Mouse (Mus musculus): ENCODE measurements around the gene Sprr2h. TPM values are rescaled to one million over a fixed set of nuclear protein-coding genes. Genes with fewer than 3 reads are reported as not detected.

The Sprr2h gene
- polyA plus RNA-seq, 1 experiment, result not detected

- H3K27me3 ChIP-seq (ENCODE audit: control insufficient read depth, insufficient read depth, low read length), result no peaks in the 10 kb centered on the region
- no peaks in the 10 kb centered on the region for H3K4me1 ChIP-seq (ENCODE audit: control insufficient read depth, insufficient read depth, insufficient read length, low read length)
- H3K27ac ChIP-seq (ENCODE audit: insufficient read depth, low read depth, low read length), result no peak overlapping the region
- TF ChIP-seq POLR2A (IDR thresholded peaks at IDR 0.05; ENCODE audit: low read depth, low read length) (no peak), CTCF (IDR thresholded peaks at IDR 0.05; ENCODE audit: extremely low read depth, insufficient read length, insufficient replicate concordance, low read depth, low read length) (no peak)
- no peaks in the 10 kb centered on the region for H3K36me3 ChIP-seq (ENCODE audit: control insufficient read depth, insufficient read depth, low read length)
- whole genome bisulfite sequencing, result 9% methylated on average over 1 of the region's 1 CpGs
- H3K4me3 ChIP-seq (ENCODE audit: low read depth, low read length), result no peak overlapping the region
Observed at GRCm38 (mm10) chr3:92394301-92394700, 8.8 kb downstream of the Sprr2h start.

GRCm38 (mm10) chr3:92407691-92408090, 22.2 kb downstream of the Sprr2h start, which contains the start of gene Sprr2i:
Gene Sprr2i, plus strand, starts transcription at chr3:92407991.
- H3K27ac ChIP-seq (ENCODE audit: insufficient read depth, low read depth, low read length), result no peak within 1 kb of the TSS
- no peaks in the 10 kb centered on the region for H3K36me3 ChIP-seq (ENCODE audit: control insufficient read depth, insufficient read depth, low read length)
- no peaks in the 10 kb centered on the region for H3K27me3 ChIP-seq (ENCODE audit: control insufficient read depth, insufficient read depth, low read length)
- H3K4me3 ChIP-seq (ENCODE audit: low read depth, low read length), result no peak within 1 kb of the TSS
- TF ChIP-seq CTCF (IDR thresholded peaks at IDR 0.05; ENCODE audit: extremely low read depth, insufficient read length, insufficient replicate concordance, low read depth, low read length), result no peak
- TF ChIP-seq POLR2A (IDR thresholded peaks at IDR 0.05; ENCODE audit: low read depth, low read length), result no peak
- WGBS, result 87% methylated on average over 2 of the region's 2 CpGs
- no peaks in the 10 kb centered on the region for H3K4me1 ChIP-seq (ENCODE audit: control insufficient read depth, insufficient read depth, insufficient read length, low read length)

DNA sequence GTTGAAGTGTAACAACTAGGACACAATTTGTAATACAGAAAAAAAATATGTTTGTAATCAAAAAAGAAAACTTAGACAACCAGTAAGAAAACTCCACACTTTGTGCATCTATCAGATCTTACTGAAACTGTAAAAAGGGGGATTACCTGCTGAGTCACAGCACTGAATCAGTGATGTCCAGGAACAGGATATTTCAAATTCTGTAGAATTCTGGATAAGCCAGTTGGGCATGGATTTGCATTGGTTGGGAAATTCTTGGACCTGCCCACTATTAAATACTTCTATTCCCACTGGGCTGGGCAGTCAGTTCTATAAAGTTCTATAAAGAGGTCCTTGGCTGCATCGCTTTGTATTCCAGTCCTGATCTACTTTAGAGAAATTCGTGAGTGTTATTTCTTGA, 32.3 kb downstream of the Sprr2h start, which contains the start of gene Sprr2j-ps:
Gene Sprr2j-ps, plus strand, starts transcription at position 301 of the 400 bp plus-strand sequence.
- WGBS, result 87% methylated on average over 2 of the region's 2 CpGs
- H3K36me3 ChIP-seq (ENCODE audit: control insufficient read depth, insufficient read depth, low read length), result no peaks in the 10 kb centered on the region

DNA sequence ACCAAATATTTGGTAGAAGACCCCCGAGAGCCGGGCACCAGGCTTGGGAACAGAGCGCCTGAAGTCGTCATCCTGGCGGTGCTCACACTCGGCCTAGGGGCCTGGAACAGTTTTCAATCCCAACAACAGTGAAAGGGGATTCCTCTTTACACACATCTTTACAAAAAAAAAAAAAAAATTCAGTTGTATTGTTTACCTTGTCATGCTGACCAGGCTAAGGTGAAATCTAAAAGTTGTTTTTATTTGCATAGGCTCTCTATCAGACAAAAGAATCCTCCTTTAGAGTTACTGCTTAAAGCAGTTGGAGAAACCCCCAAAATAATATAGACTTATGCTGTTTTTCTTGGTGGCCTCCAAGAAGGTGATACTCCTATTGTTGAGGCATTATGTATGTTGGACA, 43.8 kb downstream of the Sprr2h start, which contains the start of gene Gm9774:
Gene Gm9774, minus strand, starts transcription at position 101 of the 400 bp plus-strand sequence.
- Histone ChIP-seq H3K4me1 (ENCODE audit: control insufficient read depth, insufficient read depth, insufficient read length, low read length) (no peaks in the 10 kb centered on the region), H3K27me3 (ENCODE audit: control insufficient read depth, insufficient read depth, low read length) (no peaks in the 10 kb centered on the region), H3K4me3 (ENCODE audit: low read depth, low read length) (no peak within 1 kb of the TSS), H3K36me3 (ENCODE audit: control insufficient read depth, insufficient read depth, low read length) (no peaks in the 10 kb centered on the region), H3K27ac (ENCODE audit: insufficient read depth, low read depth, low read length) (no peak within 1 kb of the TSS)
- WGBS, result 92% methylated on average over 6 of the region's 6 CpGs
- TF ChIP-seq POLR2A (IDR thresholded peaks at IDR 0.05; ENCODE audit: low read depth, low read length) (no peak), CTCF (IDR thresholded peaks at IDR 0.05; ENCODE audit: extremely low read depth, insufficient read length, insufficient replicate concordance, low read depth, low read length) (no peak)

More for the DNA sequence above, 32.3 kb downstream of the Sprr2h start, which contains the start of gene Sprr2j-ps:
- H3K27ac ChIP-seq (ENCODE audit: insufficient read depth, low read depth, low read length), result no peak within 1 kb of the TSS
- no peaks in the 10 kb centered on the region for H3K4me1 ChIP-seq (ENCODE audit: control insufficient read depth, insufficient read depth, insufficient read length, low read length)
- TF ChIP-seq POLR2A (IDR thresholded peaks at IDR 0.05; ENCODE audit: low read depth, low read length), result no peak
- TF ChIP-seq CTCF (IDR thresholded peaks at IDR 0.05; ENCODE audit: extremely low read depth, insufficient read length, insufficient replicate concordance, low read depth, low read length), result no peak
- H3K4me3 ChIP-seq (ENCODE audit: low read depth, low read length), result no peak within 1 kb of the TSS
- H3K27me3 ChIP-seq (ENCODE audit: control insufficient read depth, insufficient read depth, low read length), result no peaks in the 10 kb centered on the region

DNA sequence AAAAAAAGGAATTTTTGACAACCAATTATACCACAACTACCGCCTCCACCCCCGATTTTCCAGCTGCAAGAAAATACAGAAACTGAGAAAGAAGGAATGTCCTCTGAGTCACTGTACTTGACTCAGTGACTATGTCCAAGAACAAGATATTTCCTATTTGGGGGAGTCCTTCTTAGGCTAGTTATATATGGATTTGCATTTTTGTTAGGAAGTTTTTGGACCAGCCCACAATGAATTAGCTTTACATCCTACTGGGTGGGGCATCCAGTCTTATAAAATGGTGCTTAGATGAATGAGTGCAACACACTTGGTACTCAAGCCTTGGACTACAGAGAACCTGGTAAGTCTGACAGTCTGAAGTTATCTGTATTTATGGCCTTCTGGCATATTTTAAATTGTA, 46.8 kb downstream of the Sprr2h start, which contains the start of gene Sprr2k:
Gene Sprr2k, plus strand, starts transcription at position 301 of the 400 bp plus-strand sequence.
- 86% methylated on average over 2 of the region's 2 CpGs for WGBS
- H3K27ac ChIP-seq (ENCODE audit: insufficient read depth, low read depth, low read length), result no peak within 1 kb of the TSS
- no peaks in the 10 kb centered on the region for H3K36me3 ChIP-seq (ENCODE audit: control insufficient read depth, insufficient read depth, low read length)
- TF ChIP-seq CTCF (IDR thresholded peaks at IDR 0.05; ENCODE audit: extremely low read depth, insufficient read length, insufficient replicate concordance, low read depth, low read length), result no peak
- no peak for TF ChIP-seq POLR2A (IDR thresholded peaks at IDR 0.05; ENCODE audit: low read depth, low read length)
- no peak within 1 kb of the TSS for H3K4me3 ChIP-seq (ENCODE audit: low read depth, low read length)
- H3K27me3 ChIP-seq (ENCODE audit: control insufficient read depth, insufficient read depth, low read length), result no peaks in the 10 kb centered on the region
- no peaks in the 10 kb centered on the region for H3K4me1 ChIP-seq (ENCODE audit: control insufficient read depth, insufficient read depth, insufficient read length, low read length)

Other genes with a start within 250 kb of the Sprr2h start
- not detected in 2 replicates for gene Lelp1, start 242.9 kb upstream of the Sprr2h start, polyA plus RNA-seq (2012; rRNA removed)
- gene Sprr2a1, start 169.9 kb upstream of the Sprr2h start, polyA plus RNA-seq (2012; rRNA removed), result 62.1 and 77.3 TPM in 2 replicates
- 35,085 and 54,275 TPM in 2 replicates for gene Sprr2a2, start 169.8 kb upstream of the Sprr2h start, polyA plus RNA-seq (2012; rRNA removed)
- gene Sprr2a3, start 100.3 kb upstream of the Sprr2h start, polyA plus RNA-seq (2012; rRNA removed), result 208 and 247 TPM in 2 replicates
- gene Sprr2b, start 69.1 kb upstream of the Sprr2h start, polyA plus RNA-seq (2012; rRNA removed), result not detected in 2 replicates
- not detected in 2 replicates for gene Sprr2d, start 46.5 kb upstream of the Sprr2h start, polyA plus RNA-seq (2012; rRNA removed)
- gene Sprr2e, start 33.5 kb upstream of the Sprr2h start, polyA plus RNA-seq (2012; rRNA removed), result not detected in 2 replicates
- not detected in 2 replicates for gene Sprr2f, start 20.5 kb upstream of the Sprr2h start, polyA plus RNA-seq (2012; rRNA removed)
- not detected in 2 replicates for gene Sprr2i, start 22.3 kb downstream of the Sprr2h start, polyA plus RNA-seq (2012; rRNA removed)
- not detected in 2 replicates for gene Sprr2j-ps, start 32.4 kb downstream of the Sprr2h start, polyA plus RNA-seq (2012; rRNA removed)
- 3.7 and 8.0 TPM in 2 replicates for gene Gm9774, start 43.7 kb downstream of the Sprr2h start, polyA plus RNA-seq (2012; rRNA removed)
- gene Sprr2k, start 46.9 kb downstream of the Sprr2h start, polyA plus RNA-seq (2012; rRNA removed), result not detected in 2 replicates
- not detected in 2 replicates for gene Sprr1b, start 53.1 kb downstream of the Sprr2h start, polyA plus RNA-seq (2012; rRNA removed)
- 0.19 TPM in 1 of 2 replicates, not detected in the other for gene Sprr3, start 73.0 kb downstream of the Sprr2h start, polyA plus RNA-seq (2012; rRNA removed)
- gene Sprr1a, start 100.2 kb downstream of the Sprr2h start, polyA plus RNA-seq (2012; rRNA removed), result 43.3 and 86.0 TPM in 2 replicates
- gene Sprr4, start 114.8 kb downstream of the Sprr2h start, polyA plus RNA-seq (2012; rRNA removed), result not detected in 2 replicates
- not detected in 2 replicates for gene 2310046K23Rik, start 148.8 kb downstream of the Sprr2h start, polyA plus RNA-seq (2012; rRNA removed)
- gene Ivl, start 188.1 kb downstream of the Sprr2h start, polyA plus RNA-seq (2012; rRNA removed), result 0.34 TPM in 1 of 2 replicates, not detected in the other
- 0.62 TPM in 1 of 2 replicates, not detected in the other for gene Smcp, start 203.3 kb downstream of the Sprr2h start, polyA plus RNA-seq (2012; rRNA removed)
- not detected in 2 replicates for gene 2210017I01Rik, start 221.8 kb downstream of the Sprr2h start, polyA plus RNA-seq (2012; rRNA removed)
- gene Lce6a, start 236.0 kb downstream of the Sprr2h start, polyA plus RNA-seq (2012; rRNA removed), result not detected in 2 replicates